Mouse (Mus musculus): Measurements from ENCODE around the gene Urm1.
"Not testable (repeated sequence)": the region's sequence is repeated elsewhere in the genome, so short reads cannot be mapped to it uniquely, and the experiment has no call there.

Gene Urm1

DNA sequence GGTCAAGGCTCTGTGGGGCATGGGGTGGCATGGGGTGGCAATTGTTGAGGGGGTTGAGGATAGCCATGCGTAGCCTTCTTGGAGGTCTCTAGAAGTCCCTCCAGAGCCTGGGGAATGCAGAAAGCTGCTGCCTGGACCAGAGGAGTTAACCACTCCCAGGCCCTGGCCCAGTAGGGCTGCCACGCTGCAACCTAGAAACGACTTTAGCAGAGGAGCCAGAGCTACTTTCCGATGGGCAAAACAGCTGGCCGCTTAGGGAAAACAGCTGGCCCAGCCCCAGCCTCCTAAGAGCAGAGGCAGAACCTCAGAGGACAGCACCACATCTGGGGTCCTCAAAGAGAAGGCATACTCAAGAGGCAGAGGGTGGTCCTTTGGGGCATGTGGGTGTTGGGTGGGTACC lies 38.1 kb downstream of the Urm1 start:
- no peak for DNase-seq (ENCODE audit: low read depth in 2 of 2, low spot score in 2 of 2)

- peak; percentile 24 to 38 for DNase-seq (ENCODE audit: low read depth in 2 of 2, low spot score in 2 of 2)
Measured at GRCm38 (mm10) chr2:29858748-29859473, 39.0 kb downstream of the Urm1 start.

DNA sequence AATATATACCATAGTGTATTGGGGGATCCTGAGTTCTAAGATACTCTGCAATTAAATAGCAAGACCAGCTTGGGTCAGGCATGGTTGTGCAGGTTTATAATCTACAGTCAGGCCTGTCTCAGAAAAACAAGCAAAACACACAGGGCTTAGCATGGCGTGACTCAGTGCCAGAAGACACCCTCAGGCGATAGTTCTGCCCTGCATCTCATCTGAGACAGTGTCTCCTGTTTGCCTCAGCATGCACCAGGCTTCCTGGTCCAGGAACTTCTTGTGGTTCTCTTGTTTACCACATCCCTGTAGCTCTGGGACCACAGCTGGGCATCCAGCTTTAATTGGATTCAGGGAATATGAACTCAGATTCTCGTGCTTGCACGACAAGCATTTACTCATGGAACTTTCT lies 45.2 kb downstream of the Urm1 start:
- no peak for DNase-seq (ENCODE audit: low read depth in 2 of 2, low spot score in 2 of 2)

DNA sequence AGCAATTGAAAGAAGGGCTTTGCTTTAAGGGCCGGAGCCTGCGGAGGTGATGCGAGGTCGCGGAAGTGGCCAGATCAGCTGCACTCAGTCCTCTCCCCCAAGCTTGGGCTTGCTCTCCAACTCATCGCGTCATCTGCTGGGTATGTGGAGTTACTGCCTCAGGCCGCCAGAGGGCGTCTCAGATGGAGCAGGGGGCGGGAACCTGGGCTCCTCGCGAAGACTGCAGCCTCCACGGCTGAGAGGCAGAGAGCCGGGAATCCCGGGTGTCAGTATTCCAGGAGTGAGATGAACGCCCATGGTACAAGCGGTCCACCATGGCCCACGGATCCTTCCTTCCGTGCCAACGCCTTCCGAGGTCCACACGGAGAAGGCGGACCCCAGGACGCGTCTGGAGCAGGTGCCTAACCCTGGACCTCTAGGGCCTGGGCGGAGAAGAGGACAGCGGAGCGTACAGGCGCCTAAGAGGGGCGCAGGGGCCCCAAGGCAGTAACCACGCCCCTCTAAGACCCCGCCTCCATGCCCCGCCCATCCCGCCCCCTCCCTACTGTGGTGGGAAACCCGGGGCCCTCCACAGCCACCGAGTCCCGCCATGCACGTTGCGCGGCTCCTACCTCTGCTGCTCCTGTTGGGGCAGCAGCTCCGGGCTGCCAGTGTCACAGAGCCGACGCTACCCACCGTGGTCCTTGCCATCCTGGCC lies 49.2 kb downstream of the Urm1 start, which contains the start of gene Cercam:
TSS of gene Cercam (plus strand) at position 216 of the 697 bp plus-strand sequence.
- DNase-seq (ENCODE audit: low read depth in 2 of 2, low spot score in 2 of 2), result peak; percentile 74 to 80

DNA sequence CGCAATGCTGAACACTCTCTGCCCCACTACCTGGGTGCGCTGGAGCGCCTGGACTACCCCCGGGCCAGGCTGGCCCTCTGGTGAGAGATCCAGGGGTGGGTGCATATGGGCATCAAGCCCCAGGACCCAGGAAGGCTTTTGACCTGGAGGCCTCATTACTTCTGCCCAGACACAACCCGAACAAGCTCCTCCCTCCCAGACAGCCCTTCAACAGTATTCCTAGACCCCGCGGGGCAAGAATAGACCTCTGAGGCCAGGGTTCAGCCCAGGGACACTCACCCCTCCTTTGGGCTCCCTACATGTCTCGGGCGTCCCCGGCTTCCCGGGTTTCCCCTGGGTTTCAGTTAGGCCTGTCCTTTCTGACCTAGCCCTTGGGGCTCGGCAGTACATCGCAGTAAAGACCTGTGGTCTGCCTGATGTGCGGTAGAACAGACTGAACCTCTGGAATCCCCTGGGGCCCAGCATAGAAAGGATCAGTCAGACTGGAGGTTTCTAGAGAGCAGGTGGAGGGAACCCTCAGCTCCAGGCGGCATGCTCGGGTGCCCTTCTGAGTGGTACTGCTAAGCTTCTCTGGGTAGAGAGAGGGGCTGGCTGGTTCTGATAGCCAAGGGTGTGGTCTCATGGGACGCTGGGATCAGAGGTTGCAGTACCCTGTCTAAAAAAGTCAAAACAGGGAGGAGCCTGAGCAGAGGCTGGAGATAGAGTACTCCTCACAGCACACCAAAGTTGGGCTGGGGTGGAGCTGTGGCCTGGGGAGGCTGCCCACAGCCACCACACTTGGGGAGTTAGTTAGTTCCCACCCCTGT lies 50.0 kb downstream of the Urm1 start:
- DNase-seq (ENCODE audit: low read depth in 2 of 2, low spot score in 2 of 2), result peak; percentile 28 to 37

DNA sequence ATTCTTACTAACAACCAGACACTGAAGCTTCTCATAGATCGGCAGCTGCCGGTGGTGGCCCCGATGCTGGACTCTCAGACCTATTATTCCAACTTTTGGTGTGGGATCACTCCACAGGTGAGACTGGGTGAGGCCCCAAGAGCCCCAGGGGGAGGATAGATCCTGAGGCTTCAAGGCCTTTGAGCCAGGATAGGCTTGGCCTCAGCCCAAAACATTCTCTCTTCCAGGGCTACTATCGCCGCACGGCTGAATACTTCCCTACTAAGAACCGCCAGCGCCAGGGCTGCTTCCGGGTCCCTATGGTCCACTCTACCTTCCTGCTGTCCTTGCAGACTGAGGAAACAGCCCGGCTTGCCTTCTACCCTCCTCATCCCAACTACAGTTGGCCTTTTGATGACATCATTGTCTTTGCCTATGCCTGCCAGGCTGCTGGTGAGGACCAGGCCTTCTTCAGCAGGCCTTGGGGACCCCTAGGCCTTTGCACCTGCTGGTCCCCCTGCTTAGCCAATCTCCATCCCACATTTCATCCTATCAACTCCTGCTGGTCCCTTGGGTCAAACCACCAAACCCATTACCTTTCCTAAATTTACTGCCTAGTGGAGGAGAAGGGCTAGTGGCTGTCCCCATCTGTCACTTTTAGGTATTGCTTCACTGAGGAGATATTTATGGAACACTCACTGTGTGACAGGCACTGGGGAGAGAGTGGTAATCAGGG lies 52.9 kb downstream of the Urm1 start:
- DNase-seq (ENCODE audit: low read depth in 2 of 2, low spot score in 2 of 2), result no peak

DNA sequence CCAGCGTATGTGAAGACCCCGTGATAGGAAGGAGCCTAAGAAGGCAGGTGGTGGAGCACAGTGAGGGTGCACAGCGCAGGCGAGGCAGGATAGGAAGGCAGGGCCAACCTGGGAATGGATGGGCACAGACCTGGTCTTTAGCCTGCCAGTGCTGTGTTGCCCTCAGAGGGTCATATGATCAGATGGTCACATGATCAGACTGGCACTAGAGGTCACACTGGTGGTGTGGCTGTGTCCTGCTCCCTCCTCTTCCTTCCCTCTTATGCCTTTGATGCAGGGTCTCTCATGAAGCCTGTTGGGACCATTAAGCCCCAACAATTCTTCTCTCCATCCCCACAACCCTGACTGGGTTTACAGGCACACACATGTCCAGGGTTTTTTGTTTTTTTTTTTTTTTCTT lies 53.9 kb downstream of the Urm1 start:
- no peak for DNase-seq (ENCODE audit: low read depth in 2 of 2, low spot score in 2 of 2)

- DNase-seq (ENCODE audit: low read depth in 2 of 2, low spot score in 2 of 2), result no peak
Measured at GRCm38 (mm10) chr2:29878061-29878460, 58.2 kb downstream of the Urm1 start.

GRCm38 (mm10) chr2:29879191-29879590 lies 59.3 kb downstream of the Urm1 start:
- DNase-seq (ENCODE audit: low read depth in 2 of 2, low spot score in 2 of 2), result no peak

DNA sequence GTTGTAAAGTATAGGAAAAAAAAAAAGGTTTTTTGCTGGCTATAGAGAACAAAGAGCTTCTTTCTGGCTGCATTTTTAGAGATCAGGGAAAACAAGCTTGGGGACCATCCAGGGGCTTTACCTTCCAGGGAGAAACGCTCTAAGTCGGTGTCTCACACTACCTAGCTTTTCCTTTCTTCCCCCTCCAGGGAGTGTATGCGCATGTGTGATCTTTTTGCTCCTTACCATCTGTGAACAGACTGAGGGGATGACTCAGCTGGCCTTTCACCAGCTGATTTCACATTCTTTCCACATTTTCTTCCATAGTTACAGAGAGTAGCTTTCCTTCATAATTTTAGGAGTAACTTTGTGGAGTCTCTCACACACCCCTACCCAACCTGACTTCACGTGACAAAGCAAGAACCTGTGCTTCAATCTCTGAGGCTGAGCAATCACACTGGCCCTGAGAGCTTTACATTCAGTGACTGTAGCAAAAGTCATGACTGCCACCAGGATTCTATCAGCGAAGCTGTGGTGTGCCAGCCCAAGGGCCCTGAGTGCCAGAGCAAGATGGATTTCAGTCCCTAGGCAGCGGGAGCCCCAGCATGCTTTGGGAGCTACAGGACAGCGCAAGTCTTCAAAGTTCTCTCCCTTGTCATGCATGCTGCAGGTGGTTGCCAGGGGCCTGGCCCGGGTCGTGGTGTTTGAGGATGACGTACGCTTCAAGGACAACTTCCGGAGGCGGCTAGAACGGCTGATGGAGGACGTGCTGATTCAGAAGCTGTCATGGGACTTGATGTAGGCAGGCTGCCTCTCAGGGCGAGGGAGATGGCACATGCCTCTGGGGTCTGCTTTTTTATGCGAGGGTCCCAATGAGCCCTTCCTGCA lies 60.3 kb downstream of the Urm1 start:
- no peak for DNase-seq (ENCODE audit: low read depth in 2 of 2, low spot score in 2 of 2)

DNA sequence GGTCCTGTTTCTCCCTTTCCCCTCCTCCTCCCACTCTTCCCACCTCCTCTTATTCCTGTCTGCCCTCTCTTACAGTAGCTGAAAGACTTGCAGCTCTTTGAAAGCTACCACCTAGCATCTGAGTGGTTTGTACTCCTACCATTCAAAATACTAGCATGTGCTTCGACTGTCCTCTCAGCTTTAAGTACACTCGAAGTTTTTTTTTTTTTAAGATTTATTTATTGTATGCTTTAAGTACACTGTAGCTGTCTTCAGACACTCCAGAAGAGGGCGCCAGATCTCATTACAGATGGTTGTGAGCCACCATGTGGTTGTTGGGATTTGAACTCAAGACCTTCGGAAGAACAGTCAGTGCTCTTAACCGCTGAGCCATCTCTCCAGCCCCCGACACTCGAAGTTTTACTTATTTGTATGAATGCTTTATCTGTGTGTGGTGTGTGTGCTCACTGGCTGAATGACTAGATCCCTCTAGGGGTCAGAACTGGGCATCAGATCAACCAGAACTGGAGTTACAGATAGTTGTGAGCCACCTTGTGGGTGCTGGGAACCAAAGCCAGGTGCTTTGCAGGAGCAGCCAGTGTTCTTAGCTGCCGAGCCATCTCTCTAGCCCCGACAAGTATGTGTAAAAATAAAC lies 66.9 kb downstream of the Urm1 start:
- DNase-seq (ENCODE audit: low read depth in 2 of 2, low spot score in 2 of 2), result not testable (repeated sequence)

- DNase-seq (ENCODE audit: low read depth in 2 of 2, low spot score in 2 of 2), result peak; percentile 100
Measured at GRCm38 (mm10) chr2:29889066-29889944, 69.4 kb downstream of the Urm1 start, which contains the start of gene Odf2. Gene Odf2 (plus strand): TSS chr2:29889221.

GRCm38 (mm10) chr2:29889991-29890833 lies 70.3 kb downstream of the Urm1 start:
- DNase-seq (ENCODE audit: low read depth in 2 of 2, low spot score in 2 of 2), result peak; percentile 32 to 41

DNA sequence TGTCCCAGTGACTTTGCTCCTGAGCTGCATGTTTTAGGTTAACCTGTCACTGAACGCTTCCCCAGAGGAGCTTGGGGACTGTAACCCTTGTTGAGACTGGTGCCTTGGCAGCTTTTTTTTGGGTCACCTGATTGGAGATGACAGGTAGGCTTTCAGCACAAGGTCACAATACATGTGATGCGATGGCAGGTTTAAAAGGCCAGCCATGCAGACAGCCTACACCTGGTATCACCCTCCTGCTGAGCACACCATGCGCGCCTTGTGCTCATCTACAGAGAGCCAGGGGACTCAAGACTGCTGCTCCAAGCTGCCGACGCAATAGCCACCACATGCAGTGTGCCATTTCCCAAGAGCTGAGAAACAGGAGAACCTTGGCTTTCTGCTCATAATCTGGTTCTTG lies 71.9 kb downstream of the Urm1 start:
- DNase-seq (ENCODE audit: low read depth in 2 of 2, low spot score in 2 of 2), result no peak

Measured in CD8-positive naive resting alpha-beta T cell, adult 2 months (primary cell).